Mouse (Mus musculus) embryonic fibroblast, embryonic 13.5 days (primary cell): ENCODE results near the gene Pax6.

Source experiments
- CTCF ChIP-seq: IDR thresholded peaks from 2 replicates; pipeline ENCODE4 v1.5.1; 2011; ENCODE audit warnings: mild to moderate bottlenecking, control low read depth, low read length, moderate library complexity, borderline replicate concordance; ENCODE audit not compliant: insufficient read depth
- POLR2A ChIP-seq: IDR thresholded peaks from 2 replicates; pipeline ENCODE4 v1.6.1; 2011; ENCODE audit warnings: low read depth, mild to moderate bottlenecking, control low read depth, low read length, moderate library complexity

GRCm38 (mm10) chr2:105682011-105682501, 13.4 kb downstream of the Pax6 start:
- TF ChIP-seq POLR2A (no peak), CTCF (no peak)
